Mouse (Mus musculus) spleen, postnatal 36 days (tissue): ENCODE measurements around the gene Osbp2.

Experiments used
- DNase-seq, 2 experiments: peaks; one replicate each; pipeline ENCODE4 v3.0.0; 2022; ENCODE audit warnings: low spot score in 2 of 2, mixed read lengths in 1 of 2

Osbp2 gene

DNA sequence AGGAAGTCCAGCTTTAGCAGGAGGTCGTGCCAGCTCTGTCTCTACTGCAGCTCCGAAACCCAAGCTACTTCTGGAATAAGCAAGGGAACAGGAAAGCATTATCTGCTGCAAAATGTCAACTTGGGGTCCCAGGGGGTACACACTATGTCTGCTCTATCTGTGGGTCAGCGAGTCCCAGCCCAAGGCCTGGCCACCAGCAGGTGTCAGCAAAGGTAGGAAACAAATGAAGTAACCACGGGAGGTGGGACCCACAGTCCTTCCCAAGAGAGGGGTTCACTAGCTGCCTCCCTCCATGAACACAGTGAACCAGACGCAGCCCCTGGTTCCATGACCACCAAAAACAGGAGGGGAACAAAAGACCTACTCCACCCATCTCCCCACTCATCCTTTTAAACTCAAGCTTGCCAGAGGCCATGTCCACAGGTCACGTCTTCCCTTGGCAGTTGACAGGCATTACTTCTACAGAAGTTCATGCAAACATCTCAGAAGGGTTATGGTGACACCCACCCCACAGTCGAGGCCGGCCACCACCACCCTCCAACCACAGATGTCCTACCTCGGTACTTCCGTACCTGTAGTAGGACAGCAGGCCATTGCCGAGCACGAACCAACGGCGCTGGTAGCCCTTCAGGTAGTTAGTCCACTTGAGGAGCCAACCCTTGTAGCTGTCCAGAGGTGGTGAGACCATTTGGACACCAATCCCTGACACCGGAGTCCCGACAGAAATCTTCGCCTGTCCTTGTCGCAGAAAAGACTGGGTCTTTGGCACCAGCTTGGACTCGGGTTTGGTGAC is 846 bp downstream of the Osbp2 start:
- DNase-seq, result no peak

DNA sequence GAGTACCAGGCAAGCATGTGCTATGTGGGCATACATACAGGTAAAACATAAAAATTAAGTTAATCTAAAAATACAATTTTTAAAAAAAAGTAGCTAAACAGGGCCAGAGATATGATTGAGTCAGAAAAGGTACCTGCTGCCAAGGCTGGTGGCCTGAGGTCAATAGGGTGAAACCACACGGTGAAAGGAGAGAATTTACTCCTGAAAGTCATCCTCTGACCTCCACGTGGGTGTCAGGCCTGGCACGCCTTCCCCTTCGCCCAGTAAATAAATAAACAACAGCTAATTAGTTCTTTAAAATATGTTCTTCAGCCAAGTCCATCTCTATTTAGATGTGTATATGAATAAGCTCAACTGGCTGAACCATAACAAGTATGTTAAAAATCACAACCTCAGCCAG is 3.3 kb downstream of the Osbp2 start:
- no peak for DNase-seq

DNA sequence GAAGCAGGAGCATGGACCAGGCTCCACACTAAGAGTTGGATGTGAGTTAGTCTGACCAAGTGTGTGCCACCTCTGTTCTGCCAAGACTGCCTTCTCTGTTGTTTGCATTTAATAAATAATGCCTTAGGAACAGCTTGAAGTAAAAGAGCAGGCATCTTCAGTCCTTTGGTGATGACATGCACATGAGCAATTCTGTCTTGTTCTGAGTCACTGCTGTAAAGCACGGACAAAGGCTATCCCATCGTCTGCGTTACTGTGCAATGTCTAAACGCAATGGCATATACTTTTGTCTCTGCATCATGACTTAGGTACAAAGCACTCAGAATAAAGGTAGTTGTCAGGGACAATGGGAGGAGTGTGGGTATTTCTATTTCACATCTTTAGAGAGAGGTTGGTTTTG is 3.9 kb downstream of the Osbp2 start:
- DNase-seq, result no peak

DNA sequence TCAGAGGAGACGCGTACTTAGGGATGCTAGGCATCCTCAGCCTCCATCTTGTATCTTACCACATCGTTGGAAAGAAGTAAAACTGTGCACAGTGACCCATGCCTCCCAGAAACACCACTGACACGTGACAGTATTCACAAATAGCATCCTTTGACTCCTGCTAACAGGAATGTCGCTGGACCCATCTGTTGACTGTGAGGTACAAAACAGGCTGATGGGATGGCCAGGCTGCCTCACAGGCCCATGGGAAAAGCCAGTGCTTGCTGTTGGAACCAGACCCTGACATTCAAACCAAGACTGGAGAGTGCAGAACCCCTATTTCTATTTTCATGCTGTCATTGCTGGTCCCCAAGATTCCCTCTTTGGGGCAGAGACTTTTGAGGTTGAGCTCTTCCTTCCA is 5.8 kb downstream of the Osbp2 start:
- no peak for DNase-seq

DNA sequence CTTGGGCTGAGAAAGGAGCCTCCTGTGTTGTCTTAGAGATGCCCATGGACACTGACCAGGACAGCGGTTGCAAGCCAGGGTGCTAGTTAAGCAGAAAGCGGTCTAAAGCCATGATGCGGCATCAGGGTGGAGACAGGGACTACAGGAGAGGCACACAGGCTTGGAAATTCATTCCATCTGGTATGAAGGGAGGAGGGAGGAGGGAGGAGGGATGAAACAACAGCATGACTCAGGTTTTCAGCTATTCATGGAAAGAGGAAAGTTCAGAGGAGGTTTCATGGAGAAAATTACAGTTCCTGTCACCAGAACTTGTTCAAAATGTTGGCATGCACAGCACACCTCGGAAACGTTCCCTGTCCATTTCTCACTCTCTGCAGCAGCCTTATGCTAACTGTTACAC is 7.9 kb downstream of the Osbp2 start:
- DNase-seq, result no peak

DNA sequence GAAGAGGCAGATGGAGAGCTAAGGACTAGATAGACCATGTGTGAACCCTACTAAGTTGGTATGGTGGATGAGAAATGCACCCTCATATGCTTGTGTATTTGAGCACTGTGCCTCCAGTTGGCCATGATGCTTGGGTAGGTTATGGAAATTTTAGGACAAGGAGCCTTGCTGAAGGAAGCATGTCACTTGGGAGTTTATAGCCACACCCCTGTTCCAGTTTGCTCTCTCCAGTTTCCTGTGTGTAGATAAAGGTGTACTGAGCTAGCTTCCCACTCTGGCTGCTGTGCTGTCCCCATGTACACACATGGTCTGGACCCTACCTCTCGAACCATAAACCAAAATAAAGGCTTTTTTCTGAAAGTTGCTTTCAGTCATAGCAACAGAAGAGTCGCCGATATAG is 9.5 kb downstream of the Osbp2 start:
- no peak for DNase-seq

DNA sequence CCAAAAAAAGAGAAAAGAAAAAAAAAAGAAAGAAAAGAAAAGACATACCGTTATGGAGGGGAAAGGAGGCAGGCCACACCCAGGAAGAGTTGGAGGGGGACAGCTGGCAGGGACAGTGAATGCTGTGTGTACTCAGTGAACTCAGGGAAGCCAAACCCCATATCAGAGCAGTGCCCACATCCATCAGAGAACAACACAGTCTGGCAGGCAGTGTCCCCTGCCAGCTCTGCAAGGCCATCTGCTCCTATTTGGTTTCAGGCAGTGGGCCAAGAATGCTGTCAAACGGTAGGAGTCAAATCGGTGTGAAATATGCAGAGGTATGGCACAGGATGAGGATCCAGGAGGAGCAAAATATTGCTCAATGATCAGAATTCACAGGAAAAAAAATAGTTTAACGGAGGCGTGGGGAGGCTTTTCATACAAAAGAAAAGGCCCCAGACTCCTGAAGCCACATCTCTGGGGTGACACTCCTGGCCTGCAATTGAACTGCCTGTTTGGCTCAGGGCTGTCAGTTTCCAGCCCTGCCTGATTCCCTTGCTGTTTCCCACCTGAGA is 10.1 kb downstream of the Osbp2 start:
- no peak for DNase-seq

DNA sequence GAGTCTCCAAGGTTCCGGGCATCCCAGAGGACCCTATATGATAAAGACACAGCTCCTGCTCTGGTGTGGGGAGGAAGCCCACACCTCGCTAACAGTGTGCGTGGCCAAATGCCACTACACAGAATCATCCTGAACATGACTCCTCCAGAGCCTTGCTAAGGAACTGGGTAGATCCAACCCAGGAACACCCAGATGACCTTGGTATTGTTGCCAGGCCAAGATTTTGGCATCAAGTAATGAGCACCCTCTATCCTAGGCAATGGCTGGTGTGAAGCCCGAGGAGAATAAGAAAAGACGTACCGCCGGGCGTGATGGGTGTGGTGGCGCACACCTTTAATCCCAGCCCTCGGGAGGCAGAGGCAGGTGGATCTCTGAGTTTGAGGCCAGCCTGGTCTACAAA is 10.7 kb downstream of the Osbp2 start:
- DNase-seq, result no peak

DNA sequence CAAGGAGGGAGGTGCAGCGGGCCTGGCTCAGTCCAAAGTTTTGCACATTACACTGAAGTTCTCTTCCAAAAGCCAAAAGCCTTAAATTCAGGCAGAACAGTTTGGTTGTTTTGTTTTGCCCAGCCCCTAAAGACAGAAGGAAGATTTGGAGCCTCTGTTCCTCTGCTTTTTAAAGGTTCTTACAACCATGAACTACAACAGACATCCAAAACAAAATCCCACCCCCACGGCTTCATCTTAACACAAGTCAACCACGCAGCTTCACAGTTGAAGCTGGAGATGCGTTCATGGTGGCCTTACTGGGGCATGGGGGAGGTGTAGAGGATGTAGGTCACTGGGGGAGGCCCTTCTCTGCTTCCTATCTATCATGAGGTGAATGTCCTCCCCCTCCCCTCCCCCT is 11.8 kb downstream of the Osbp2 start:
- no peak for DNase-seq

DNA sequence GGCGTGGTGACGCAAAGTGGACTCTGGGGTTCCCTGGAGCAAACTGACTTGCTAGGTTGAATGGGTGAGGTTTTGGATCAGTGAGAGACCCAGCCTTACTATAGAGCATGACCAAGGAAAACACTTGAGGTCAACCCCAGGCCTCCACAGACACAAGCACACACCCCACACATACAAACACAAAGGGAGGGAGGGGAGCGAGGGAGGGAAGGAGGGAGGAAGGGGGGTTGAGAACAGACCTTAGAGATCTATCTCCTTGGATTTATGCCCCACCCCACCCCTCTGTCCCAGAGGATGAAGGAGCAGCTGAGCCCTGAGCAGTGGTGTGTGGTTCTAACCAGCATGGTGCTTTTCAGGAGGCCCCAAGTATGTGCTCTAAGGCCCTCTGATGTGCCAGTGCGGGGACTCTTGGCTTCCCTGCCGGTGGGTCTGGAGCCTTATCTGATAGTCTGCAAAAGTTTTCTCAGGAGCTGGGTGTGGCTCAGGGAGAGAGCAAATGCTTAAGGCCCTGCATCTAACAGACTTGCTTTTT is 12.9 kb downstream of the Osbp2 start:
- no peak for DNase-seq

DNA sequence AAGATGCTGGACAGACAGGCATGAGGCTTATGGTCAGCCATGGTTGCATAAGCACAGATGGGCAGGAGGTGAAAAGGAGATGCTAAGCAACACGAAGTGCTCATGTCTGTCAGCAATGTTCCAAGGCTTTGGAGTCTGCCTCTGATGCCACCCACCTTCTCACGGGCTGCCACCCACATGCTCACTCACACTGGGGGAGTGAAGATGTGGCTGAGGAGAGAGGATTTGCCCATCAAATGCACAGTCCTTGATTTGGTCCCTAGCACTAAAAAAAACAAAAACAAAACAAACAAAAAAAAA is 13.4 kb downstream of the Osbp2 start:
- DNase-seq, result no peak

DNA sequence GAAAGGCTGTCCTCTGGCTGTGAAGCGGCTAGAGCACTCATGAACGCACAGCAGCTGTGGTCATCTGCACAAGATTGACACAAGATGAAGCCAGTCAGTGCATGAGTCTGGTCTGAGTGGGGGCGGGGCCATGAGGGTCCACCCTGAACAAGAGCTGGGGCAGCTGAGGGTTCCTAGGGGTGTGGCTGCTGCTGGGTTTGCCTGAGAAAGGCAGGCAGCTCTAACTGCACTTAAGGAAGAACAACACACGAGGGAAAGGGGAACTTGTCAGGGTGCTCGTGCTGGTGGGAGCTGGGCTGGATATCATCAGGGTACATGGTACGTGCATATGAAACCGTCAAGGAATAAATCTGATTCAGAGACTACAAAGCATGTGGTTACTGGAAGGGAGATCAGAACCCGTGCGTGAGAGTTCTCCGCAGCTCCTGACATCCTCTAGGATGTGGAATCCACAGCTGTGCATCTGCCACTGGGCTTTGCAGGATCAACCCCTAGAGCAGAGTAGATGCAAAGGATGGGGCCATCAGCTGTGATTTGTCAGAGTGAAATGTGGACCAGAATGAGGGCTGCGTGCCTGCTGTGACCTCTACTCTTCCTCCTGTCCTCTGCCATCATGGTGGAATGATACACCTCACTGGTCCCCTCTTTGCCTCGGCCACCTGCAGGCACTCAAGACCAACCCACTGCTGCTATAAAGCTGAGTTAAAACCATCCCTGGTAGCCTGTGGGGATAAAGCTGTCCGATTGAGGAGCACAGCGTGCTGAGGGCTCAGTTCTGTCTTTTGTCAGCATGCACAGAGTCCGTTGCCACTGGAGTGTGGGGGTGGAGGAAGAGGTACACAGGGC is 14.0 kb downstream of the Osbp2 start:
- DNase-seq, result no peak

DNA sequence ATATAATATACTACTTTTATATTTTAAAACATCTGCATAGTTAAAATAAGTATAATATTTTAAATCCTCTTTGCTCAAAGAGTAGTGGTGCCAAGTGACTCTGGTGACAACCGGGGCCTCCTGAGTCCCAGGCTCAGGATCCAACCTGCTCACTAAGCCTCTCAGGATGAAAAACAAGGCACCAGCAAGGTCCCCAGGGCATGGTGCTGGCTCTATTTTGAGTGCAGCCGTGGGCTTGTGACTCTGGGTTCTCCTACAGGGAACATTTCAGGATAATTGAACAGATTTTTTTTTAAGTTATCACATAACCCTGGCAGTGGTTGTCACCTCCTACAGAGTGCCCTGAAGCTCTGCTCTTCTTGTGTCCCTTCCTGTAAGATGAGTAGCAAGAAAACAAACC is 17.4 kb downstream of the Osbp2 start:
- no peak for DNase-seq

DNA sequence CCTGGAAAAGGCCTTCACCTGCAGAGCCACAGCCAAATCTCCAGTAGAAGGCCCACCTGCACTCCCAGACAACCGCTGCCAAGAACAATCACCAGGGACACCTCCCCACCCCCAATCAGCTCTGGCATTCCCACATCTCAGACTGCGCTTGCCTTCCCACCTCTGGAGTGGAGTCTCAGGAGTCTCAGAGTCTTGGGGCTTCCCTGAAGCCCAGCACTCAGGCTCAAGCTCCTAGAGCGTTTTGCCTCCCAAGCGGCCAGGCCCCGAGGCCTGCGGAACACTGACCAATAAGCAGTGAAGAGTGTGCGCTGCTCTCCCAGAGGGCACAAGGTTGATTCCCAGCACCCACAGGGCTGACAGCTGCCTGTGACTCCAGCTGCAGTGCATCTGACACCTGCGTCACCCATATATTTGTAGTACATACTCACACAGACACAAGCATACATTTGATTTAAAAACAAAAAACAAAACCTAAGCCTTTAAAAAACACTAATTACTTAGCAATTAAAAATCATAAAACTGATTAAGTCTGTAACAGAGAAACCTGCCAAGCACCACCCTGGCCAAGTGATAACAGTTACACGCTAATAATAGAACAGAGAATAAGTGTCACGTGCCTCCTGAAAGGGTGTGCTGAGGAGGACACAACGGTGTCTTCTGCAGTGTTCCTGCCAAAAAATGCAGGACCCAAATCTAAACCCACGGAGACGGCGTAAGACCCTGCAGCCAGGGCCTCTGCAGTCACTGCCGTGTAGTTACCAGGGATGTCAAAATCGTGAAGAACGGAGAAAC is 19.6 kb downstream of the Osbp2 start:
- DNase-seq, result no peak

DNA sequence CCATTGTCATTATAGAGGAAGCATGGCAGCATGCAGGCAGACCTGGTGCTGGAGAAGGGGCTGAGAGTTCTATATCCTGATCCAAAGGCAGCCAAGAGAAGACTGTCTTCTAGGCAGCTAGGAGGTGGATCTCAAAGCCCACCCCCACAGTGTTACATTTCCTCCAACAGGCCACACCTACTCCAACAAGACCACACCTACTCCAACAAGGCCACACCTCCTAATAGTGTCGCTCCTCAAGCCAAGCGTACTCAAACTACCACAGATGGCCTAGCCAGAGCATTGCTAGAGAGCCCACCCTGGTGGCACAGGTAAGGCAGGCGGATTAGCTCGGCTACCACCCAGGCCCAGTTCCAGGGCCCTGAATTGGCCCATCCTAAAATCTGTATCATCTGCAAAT is 28.4 kb downstream of the Osbp2 start:
- no peak for DNase-seq

DNA sequence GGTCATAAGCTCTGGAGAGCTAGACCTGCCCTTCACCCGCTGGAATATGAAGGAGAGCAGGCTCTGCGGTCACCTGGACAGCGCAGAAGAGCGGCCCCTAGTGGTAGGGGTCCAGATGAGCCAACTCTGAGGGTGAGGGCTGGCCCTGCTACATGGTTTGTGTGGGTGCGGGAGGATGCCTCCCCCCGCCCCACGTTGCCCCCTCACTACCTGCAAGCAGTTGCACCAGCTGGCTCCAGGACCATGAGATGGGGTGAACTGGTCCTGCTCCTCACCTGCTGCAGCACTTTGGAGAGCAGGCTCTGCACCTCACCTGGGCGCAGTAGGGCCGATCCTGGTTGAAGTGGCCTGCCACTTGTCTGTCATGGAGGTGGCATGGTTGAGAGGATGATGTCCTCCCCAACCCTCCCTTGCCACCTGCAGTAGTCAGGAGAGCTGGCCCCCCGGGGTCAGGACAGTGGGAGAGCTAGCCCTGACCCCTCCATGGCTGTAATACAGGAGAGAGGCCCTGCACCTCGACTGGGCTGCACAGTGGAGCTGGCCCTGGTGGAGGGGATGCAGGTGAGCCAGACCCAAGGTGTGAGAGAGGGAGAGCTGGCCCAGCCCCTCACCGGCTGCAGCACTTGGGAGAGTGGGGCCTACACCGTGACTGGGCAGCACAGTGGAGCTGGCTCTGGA is 29.1 kb downstream of the Osbp2 start:
- DNase-seq, result no peak

DNA sequence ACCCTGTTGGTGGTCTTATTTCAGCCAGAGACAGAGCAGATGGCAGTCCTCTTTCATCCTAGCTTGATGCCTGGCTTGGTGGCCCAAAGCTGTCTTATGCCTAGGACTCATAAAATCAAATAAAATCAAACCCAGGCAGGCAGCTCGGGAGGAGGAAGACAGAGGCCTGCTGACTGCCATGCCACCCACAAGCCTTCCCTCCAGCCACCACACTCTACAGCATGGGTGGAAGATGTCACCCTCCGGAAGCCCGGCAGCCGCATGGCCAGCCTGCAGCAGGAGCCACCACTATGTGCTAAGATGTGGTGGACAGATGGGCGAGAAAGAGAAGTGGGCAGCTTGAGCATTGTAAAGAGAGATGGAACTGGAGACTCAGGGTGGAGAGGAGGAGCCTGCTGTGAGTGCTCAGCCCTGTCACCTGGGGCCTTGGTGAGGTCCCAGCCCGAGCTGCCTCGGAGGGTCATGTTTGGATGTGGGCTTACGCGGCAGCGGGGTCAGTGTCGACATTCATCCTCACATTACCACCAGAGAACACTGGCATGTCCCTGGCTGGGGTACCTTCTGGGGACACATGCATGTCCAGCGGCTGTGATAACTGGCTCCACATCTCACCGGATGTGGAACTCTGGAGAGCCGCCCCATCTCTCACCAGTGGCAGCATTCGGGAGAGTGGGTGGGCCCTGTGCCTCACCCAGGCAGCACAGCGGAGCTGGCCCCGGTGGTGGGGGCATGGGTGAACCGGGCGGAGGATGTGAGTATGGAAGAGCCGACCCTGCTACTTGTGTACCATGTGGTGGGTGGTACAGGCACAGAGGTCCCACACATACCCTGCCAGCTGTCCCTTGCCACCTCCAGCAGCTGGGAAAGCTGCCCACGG is 29.9 kb downstream of the Osbp2 start:
- no peak for DNase-seq

DNA sequence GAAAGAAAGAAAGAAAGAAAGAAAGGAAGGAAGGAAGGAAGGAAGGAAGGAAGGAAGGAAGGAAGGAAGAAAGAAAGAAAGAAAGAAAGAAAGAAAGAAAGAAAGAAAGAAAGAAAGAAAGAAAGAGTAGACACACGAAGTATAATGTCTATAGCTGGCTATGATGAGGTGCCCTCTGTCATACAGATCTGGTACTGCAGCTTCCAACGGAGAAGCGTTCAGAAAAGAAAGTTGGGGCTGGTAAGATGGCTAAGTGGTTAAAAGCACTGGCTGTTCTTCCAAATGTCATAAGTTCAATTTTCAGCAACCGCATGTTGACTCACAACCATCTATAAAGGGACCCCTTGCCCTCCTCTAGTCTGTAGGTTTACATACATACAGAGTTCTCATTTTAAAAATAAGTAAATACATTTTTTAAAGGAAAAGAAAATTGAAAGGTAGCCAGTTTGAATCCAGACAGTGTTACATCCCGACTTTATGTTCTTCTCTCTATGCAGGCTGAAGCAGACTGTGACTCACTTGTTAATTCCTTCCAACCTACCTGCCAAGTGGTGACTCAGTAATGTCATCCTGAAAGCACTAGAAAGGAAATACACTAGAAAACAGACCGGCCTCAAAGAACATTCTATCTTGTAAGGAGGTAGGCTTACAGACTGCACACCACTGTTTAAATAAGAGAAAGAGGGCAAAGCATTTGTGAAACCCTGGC is 31.4 kb downstream of the Osbp2 start:
- DNase-seq, result no peak

DNA sequence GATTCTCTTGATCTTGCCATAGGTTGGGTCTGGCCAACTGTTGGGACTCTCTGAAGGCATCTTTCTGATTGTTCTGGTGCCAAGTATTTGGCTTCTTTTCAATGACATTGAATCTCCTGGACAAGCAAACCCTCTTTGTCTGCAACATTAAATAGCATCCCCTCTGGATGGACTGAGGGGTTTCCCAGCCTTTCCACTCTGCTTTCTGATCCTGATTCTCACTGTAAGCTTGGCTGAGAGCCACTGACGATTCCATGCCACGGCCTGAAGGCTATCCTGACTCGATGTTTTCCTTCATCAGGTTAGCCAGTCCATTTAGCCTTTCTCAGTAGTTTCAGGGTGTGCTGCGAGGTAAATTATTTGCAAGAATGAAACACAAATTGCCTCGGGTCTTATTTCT is 34.0 kb downstream of the Osbp2 start:
- no peak for DNase-seq

DNA sequence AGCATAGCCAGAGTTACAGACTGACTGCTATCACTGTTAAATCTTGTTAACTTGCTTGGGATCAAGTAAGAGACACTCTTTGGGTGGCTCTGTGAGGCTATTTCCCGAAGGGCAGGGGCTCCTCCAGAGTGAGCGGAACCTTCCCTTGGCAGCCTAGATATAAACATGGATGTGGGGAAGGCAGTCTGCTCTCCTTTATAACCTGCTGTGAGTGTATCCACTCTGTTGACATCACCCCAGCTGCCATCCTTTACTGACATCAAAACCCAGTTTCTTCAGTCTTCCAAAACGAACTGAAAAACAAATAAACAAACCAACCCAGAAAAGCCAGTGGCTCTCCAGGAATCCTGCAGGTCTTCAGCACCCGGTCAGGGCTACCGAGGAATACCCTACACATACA is 39.6 kb downstream of the Osbp2 start:
- DNase-seq, result no peak
